Mouse (Mus musculus) testis, postnatal 10 days (tissue): Measurements from ENCODE around the gene Atl2.

Source experiments
- DNase-seq: peaks from one replicate; pipeline ENCODE4 v3.0.0; 2021; ENCODE audit warnings: low spot score

Gene Atl2

GRCm38 (mm10) chr17:79895911-79896423 is at the start of gene Atl2:
Gene Atl2, minus strand, starts transcription at chr17:79896123.
- peak; percentile 97 for DNase-seq

- no peak for DNase-seq
Observed at GRCm38 (mm10) chr17:79944851-79945250, 48.9 kb upstream of the Atl2 start.

DNA sequence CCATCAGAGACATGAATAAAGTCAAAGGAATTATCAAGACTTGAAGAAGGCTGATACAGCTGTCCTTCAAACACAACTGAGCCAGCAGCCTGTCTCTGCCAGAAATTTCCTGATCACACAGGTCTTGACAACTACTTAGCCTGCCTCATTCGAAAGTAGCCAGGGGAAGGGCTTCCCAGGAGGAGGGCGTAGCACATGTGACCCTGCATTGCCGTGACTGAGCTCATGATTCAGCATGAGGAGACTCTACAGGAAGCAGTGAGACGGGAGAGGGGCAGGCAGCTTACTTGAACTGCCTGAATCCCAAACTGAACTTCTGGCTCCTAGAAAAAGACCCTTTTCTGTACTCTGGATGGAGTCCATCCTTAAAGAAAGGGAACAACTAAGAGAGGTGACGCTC is 46.5 kb upstream of the Atl2 start:
- DNase-seq, result no peak

GRCm38 (mm10) chr17:79939133-79939532 is 43.2 kb upstream of the Atl2 start:
- DNase-seq, result no peak

DNA sequence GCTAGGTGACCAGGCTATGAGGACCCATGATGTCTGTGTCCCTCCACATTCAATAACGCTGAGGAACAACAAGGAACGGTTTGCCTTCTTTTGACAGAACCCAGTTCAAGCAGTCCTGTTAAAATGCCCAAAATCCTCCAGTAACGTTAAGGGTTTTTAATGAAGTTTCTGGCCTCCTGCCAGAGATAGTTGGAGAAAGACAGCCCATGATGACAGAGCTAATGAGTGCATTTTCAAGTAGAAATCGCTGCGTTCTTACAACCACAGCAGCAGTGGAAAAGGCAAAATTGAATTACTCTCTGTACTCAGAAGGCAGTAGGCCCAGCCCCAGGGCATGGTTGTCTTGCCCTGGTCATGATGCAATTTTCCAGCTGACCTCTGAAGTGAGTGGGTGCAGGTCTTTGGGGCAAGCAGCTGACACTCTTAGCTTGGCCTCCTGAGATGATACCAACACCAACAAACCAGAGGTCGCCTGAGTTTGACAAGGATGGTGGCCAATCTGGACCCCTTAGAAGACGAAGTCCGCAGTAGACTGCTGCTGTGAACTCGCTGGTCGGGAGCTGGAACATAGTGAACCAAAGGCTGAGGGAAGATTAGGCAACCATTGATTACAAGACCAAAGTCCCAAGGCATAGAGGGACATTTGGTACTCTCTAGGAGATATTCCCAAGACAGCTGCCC is 42.1 kb upstream of the Atl2 start:
- DNase-seq, result no peak

DNA sequence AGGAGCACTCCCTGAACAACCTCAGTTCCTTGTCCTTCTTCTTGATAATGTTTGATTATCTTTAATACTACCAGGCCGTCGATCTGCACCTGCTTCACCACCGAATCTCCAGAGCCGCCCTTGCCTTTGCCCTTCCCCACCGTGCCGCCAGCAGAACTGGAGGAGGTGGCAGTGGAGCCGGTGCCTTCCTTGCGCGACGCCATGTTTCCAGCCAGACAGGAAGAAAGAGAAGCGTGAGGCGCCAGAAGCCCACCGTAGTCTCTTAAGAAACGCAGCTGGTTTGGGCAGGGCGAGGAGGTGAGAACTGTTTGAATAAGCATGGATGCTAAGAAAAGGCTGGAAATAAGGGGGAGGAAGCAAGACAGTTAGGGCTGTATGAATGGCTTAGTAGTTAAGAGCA is 38.4 kb upstream of the Atl2 start:
- DNase-seq, result no peak

DNA sequence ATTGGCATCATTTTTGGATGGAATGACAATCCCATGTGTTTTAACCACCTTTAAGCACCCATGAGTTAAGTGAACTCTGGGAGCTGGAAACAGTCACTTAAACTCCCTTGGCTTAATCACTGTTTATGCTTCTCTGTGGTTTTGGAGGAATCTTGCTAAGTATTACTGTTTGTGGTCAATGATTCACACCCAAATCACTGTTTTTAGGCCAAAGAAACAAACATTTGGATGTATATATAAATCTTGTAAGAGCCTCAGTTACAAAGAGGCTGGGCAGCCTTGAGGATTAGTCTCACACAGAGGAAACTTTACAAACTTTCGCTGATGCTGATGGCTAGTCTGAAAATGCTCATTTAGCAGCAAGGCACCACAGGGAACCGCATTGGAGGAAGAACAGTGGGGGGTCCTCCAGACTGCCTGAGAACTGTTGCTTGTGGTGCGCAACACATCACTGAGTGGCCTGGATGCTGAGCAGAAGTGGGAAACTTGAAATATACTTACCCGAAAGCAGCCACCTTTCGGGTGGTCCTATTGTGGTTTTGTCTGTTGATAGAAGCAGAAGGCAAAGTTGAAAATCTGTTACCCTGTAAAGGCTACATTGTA is 36.9 kb upstream of the Atl2 start:
- DNase-seq, result no peak

GRCm38 (mm10) chr17:79927110-79927509 is 31.2 kb upstream of the Atl2 start:
- DNase-seq, result no peak

DNA sequence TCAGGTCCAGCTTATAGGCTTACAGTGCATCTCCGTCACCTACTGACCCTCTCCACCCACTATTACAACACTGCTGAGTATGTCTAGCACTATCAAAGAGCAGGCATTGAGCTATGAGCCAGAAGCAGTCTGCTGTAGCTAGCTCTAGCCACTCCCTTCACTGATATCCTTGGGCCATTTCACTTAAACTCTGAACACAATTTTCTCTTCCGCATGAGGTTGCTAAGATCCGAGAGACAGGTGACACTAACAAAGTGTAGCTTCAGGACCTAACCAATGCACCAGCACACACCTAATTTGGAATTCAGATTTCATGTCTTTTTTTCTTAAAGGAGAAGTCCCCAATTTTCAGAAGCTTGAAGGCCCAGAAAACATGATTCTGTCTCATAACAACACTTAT is 30.6 kb upstream of the Atl2 start:
- no peak for DNase-seq

DNA sequence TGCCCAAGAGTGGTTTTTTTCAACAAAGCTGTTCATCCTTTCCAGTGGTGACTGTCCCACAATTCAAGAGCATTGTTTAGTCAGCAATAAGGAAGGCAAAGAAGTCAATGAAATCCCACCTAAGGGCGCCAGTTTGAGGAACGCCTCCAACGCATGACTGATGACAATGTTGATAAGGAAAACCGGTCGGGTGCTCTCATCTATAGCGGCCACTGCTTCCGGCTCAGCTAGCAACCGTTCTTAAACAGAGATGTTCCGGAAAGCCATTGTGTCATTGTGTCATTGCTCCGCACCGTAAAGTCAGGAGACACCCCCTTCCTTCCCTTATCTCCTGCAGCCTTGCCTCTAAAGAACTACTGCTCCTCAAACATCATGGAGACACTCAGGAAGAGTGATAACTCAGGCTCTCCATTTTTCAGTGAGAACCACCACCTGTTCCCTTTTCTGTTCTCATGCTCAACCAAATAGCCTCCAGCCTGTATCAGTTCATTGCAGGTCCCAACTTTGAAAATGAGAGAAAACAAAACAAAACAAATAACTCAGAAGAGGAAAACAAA is 30.0 kb upstream of the Atl2 start:
- DNase-seq, result no peak

DNA sequence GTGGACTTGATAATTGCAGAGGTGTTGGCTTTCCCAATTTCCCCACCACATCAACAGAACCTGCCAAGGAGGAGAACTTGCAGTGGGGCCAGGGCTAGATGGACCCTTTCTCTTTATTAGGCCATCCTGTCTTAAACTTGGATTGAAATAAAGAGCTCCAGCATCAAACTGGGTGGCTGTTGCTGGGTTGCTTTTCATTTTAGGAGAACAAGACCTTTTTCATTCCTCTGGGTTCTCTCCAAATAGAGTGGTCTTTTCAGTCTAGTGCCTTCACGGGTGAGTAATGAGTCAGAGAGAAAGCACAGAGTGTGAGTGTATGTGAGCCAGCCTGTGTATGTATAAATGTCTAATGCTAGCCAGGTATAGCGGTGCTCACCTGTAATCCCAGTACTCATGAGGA is 24.4 kb upstream of the Atl2 start:
- no peak for DNase-seq

DNA sequence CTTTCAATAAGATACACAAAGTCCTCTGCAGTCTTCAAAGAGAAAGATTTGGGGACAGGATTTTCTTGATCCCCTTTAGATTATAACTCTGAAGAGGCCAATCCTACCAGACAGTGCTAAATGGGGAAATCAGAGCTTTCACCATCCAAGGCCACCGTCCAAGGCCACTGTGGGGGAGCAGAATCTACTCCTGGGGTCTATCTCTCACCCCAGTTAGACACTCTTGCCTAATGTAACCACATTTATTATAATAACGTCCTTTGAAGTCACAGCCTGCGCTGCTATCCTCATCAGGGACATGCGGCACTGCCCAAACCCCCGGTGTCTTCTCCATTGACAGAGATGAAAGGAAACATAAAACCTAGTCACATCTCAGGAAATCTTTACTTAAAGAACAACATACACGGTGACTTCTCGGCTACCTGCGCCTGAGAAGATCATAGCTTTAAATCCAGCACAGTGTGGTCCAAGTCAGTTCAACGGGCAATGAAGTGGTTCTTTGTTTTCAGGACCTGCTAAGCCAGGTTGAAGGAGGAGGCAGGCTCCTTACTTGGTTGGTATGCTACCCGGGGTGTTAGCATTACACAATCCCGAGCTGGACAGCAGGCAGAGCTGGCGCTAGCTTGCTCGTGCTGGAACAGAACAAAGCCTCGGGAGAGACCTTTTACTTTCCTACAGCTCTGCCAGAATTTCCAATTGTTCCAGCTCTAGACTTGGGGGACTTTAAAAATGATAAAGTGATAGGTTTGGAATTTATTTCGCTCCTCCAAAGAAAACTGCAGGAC is 23.8 kb upstream of the Atl2 start:
- DNase-seq, result no peak

- DNase-seq, result no peak
Observed at GRCm38 (mm10) chr17:79918484-79919004, 22.6 kb upstream of the Atl2 start.

GRCm38 (mm10) chr17:79916996-79917395 is 21.1 kb upstream of the Atl2 start:
- no peak for DNase-seq

DNA sequence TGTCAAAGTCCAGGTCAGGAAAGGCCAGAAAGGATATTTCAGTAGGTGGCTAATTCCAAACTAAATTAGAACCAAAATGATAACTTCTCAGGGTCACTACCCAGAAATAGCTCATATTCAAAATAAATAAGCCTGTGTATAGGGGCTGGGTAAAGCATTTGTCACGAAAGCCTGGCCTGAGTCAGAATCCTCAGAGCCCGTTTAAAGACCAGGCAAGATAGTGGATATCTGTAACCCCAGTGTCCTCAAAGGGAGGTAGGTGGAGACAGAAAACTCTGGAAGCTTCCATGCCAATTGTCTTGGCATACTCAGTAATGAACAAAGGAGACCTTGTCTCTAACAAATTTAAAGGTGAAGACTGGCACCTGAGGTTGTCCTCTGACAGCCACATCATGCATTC is 16.3 kb upstream of the Atl2 start:
- no peak for DNase-seq

- DNase-seq, result peak; percentile 55
Observed at GRCm38 (mm10) chr17:79911718-79912117, 15.8 kb upstream of the Atl2 start.

GRCm38 (mm10) chr17:79909571-79909970 is 13.6 kb upstream of the Atl2 start:
- peak; percentile 54 for DNase-seq

DNA sequence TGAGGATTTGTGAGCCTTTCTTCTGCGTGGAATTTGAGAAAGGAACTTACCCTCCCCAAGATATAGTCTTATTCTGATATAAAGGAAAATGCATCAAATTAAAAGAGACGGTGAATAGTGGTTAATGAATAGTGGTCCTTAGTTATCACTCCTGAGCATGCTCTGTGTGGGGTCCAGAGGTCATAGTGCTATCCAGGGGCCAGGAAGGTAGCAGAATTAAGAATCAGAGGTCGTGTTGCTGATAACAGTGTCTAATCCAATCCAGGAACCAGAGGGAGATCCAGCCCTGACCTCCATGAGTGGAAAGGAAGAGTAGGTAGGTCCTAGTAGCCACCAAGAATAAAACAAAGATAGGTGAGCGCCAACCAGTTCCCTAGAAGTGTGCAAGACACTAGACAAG is 11.8 kb upstream of the Atl2 start:
- no peak for DNase-seq

DNA sequence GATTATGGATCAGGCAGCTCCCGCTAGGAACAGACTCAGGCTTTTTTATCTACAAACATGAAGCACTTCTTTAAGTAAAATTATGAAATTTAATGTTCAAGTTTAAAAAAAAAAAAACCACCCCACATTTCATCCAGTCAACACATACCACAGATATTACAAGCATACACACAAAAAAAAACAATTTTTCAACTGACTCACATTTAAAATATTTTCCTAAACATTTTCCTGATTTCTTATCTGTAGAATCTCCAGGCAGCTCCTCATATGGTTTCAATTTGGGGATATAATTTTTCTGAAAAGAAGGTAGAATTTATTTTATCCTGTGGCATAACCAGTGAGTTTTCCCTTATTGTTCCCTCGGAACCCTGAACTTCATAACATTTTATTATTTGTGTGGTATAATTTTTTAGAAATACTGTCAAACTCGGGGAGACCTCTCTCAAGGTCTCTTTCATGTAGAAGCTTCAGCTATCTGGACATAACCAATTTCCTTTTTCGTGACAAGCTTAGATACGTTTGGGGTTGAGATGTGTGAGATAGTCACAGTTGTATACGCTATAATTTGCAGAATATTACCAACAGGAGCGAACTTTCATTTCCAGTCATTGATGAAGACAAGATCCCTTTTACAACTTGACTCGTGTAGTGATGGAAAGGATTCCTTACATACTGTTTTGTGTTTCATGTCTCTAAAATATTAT is 11.0 kb upstream of the Atl2 start:
- no peak for DNase-seq

DNA sequence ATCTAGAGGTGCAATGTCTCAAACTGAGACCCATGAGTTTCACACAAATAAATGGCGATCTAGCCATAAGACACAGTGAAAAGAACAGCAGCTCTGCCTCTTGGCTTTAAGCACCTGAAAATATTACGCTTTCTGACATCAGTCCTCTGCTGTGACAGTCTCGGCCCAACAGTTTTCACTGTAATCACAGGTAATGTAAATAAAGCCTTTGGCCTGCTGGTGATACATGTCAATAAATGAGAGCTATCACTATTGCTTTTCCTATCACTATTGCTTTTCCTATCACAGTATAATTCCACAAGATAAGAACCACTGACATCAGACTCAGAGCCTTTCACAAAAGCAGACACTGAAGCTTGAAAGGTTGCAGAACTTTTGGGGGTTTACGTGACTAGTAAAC is 8.7 kb upstream of the Atl2 start:
- no peak for DNase-seq

DNA sequence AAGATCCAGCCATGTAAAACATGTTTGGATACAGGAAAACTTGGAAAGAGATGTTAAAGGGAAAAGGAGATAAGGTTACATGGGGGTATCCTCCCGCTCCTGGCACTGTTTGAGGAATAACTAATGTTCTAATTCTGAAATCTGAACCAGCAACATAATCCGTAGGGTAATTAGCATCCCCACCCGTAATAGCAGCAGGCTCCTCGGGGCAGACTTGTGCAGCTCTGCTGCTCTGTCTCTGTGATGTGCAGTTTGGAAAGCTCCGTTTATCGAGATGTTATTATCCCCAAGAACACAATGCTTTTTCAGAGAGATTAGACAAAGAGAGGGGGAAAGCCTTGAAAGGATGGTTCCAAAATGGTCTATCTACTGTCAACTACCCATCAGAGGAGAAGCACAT is 5.3 kb upstream of the Atl2 start:
- no peak for DNase-seq

DNA sequence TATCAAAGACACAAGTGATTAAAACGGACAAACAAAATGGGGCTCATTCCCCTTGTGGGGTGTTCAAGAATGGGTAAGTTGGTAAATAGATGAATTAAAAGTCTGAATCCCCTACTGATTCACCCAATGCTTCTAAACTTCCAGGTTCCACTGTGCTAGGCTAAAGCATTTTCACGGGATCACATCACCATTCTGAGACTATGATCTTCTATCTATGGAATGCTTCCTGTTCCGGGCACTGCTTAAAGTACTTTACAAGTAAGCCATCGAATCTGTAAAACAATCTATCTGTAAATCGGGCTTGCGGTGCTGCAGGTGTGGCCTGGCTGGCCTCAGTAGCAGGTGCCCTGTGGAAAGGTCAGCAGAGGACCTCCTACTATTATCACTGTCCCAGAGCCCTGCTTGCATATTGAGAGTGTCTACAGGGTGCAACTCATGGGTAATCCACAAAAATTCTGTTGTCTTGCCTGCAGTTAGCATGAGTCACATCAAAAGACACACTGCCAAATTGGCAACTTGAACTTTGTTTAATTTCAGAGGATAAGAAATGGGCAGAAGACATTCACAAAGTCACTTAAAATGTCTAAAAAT is 2.3 kb upstream of the Atl2 start:
- no peak for DNase-seq
